Mouse (Mus musculus): ENCODE measurements around the gene Rab7. TPM values are rescaled to one million over a fixed set of nuclear protein-coding genes. Genes with fewer than 3 reads are reported as not detected.
"Not testable (repeated sequence)": the region's sequence is repeated elsewhere in the genome, so short reads cannot be mapped to it uniquely, and the experiment has no call there.

The Rab7 gene
- polyA plus RNA-seq, 1 experiment from 2014 or later = 360 TPM

DNA sequence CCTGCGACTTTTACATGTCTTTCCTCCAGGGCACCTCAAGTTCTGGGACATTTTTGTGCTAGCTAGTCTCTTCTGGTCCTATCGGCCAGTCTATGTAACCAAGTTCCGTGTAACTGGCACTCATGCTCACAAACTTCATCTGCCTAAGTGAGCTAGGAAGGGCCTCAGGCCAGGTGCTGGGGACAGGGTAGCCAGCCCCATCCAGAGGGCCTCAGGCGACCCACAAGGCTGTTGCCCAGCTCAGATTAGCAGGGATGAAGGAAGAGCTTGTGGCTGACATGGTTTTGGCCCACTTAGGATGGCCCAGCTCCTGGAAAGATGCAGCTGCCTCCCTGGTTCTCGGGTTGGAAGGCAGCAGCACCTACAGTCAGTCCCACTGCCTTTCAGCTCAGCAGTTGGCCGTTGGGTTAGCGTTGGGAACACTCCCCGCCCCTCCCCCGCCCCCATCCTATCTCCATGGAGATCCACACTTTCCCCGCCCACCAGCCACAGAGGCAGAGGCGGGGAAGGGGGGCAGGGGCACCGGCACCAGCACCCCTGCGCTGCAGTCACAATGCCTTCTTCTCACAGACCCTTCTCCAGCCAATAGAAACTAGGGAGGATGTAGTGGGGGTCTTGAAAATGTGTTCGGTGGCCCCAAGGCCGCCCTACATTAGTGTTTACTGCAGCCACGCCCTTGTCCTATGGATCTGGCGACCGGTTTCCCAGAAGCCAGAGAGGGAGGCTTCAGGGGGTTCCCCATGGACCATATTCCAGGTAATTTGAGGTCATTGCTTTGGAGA lies 51.1 kb downstream of the Rab7 start:
- H3K27me3 ChIP-seq = no peaks in the 10 kb centered on the region
- peaks cover 28% of the 10 kb centered on the region for H3K4me1 ChIP-seq (replicated peaks)
- no peaks in the 10 kb centered on the region for H3K9me3 ChIP-seq
- peak; percentile 80 for ATAC-seq (ENCODE audit: low FRiP score, low read depth)
- peak overlapping the region; percentile 58 for H3K27ac ChIP-seq (replicated peaks)
- peak overlapping the region; percentile 23; the same call in 1 of the 2 replicates for H3K9ac ChIP-seq
- peak overlapping the region; percentile 28 for H3K4me3 ChIP-seq
- 0 out of 2 replicates have a peak, but pooled peaks cover 1% of the 10 kb centered on the region for H3K36me3 ChIP-seq
- 6% methylated on average over 18 of the region's 18 CpGs for WGBS
- H3K4me2 ChIP-seq = peak overlapping the region; percentile 55

DNA sequence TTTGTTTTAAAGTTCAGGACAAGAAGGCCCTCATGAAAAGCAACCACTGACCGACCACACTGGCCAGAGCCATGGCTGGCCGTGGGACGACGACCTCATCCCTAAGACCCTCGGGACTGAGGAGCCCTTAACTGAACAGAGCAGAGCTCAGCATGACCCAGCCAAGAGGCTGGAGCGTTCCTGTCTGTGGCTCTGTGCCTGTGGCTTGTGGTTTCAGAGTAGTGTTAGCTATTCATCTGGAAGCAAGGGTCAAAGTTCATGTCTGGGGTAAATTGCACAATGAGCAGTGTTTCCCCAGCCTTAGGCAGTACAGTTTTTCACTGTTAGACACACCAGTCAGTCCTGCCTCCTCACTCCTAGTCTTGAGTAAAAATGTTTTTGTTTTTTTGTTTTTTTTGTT lies 52.3 kb downstream of the Rab7 start:
- no peak overlapping the region for H3K9ac ChIP-seq
- H3K27me3 ChIP-seq = no peaks in the 10 kb centered on the region
- H3K36me3 ChIP-seq = no peaks in the 10 kb centered on the region
- no peak overlapping the region for H3K27ac ChIP-seq (replicated peaks)
- H3K4me3 ChIP-seq = no peak overlapping the region
- no peaks in the 10 kb centered on the region for H3K9me3 ChIP-seq
- no peak overlapping the region for H3K4me2 ChIP-seq
- ATAC-seq (ENCODE audit: low FRiP score, low read depth) = no peak
- 6% methylated on average over 6 of the region's 6 CpGs for WGBS
- H3K4me1 ChIP-seq (replicated peaks) = peaks cover 28% of the 10 kb centered on the region

DNA sequence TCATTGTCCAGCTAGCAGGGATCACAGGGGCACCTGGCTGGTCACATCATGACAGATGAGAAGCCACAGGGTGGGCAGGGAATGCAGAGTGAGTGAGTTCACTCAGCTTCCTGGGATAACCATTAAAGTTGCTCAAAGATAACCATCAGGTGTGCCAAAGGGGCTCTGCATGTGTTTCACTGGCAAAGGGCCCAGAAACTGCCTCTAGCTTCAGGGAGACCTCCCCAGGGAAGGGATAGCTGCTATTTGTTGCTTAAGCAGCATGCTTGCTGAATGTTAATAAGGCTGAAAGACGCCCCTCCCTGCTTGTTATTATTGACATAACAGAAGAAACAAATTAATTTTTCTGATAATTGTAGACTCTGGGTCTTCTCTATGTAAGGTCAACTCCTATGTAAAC lies 53.2 kb downstream of the Rab7 start:
- no peaks in the 10 kb centered on the region for H3K9me3 ChIP-seq
- no peaks in the 10 kb centered on the region for H3K36me3 ChIP-seq
- no peak for ATAC-seq (ENCODE audit: low FRiP score, low read depth)
- peaks cover 28% of the 10 kb centered on the region for H3K4me1 ChIP-seq (replicated peaks)
- WGBS = 32% methylated on average over 1 of the region's 1 CpGs
- no peaks in the 10 kb centered on the region for H3K27me3 ChIP-seq
- H3K9ac ChIP-seq = no peak overlapping the region
- no peak overlapping the region for H3K4me2 ChIP-seq
- 0 out of 2 replicates have a peak overlapping the region, but pooled peaks have one; percentile 4 for H3K27ac ChIP-seq (replicated peaks)
- H3K4me3 ChIP-seq = no peak overlapping the region

GRCm38 (mm10) chr6:87991216-87991615 lies 53.9 kb downstream of the Rab7 start:
- Histone ChIP-seq H3K27ac (replicated peaks) (no peak overlapping the region), H3K9me3 (no peaks in the 10 kb centered on the region), H3K27me3 (no peaks in the 10 kb centered on the region), H3K36me3 (no peaks in the 10 kb centered on the region), H3K4me2 (no peak overlapping the region), H3K4me1 (replicated peaks) (peaks cover 28% of the 10 kb centered on the region), H3K9ac (no peak overlapping the region), H3K4me3 (no peak overlapping the region)
- WGBS = 66% methylated on average over 4 of the region's 4 CpGs
- ATAC-seq (ENCODE audit: low FRiP score, low read depth) = no peak

DNA sequence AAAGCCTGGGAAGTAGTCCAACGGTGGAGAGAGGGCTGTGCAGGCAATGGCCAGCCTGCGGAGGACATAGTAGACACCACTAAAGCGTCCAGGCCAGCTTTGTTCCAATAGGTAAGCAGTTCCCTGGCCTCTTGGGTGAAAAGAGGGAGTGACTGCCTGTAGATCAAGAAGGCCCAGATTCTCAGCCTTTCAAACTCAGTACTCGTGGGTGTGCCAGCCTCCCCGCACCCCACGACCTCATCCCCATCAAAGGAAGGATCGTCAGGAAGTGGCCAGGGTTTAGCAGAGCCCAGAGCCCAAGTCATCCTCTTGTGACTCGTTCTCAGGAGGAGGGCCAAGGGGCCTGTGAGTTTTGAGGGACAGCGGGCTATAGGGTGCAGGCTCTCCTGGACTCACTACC lies 62.6 kb downstream of the Rab7 start:
- H3K27me3 ChIP-seq = no peaks in the 10 kb centered on the region
- ATAC-seq (ENCODE audit: low FRiP score, low read depth) = no peak
- H3K4me3 ChIP-seq = peak overlapping the region; percentile 93
- peak overlapping the region; percentile 94; the same call in 1 of the 2 replicates for H3K27ac ChIP-seq (replicated peaks)
- peak overlapping the region; percentile 73 for H3K9ac ChIP-seq
- peak overlapping the region; percentile 71 for H3K4me2 ChIP-seq
- H3K36me3 ChIP-seq = peaks cover 17% of the 10 kb centered on the region
- H3K4me1 ChIP-seq (replicated peaks) = peaks cover 23% of the 10 kb centered on the region
- H3K9me3 ChIP-seq = no peaks in the 10 kb centered on the region
- 74% methylated on average over 9 of the region's 9 CpGs for WGBS

DNA sequence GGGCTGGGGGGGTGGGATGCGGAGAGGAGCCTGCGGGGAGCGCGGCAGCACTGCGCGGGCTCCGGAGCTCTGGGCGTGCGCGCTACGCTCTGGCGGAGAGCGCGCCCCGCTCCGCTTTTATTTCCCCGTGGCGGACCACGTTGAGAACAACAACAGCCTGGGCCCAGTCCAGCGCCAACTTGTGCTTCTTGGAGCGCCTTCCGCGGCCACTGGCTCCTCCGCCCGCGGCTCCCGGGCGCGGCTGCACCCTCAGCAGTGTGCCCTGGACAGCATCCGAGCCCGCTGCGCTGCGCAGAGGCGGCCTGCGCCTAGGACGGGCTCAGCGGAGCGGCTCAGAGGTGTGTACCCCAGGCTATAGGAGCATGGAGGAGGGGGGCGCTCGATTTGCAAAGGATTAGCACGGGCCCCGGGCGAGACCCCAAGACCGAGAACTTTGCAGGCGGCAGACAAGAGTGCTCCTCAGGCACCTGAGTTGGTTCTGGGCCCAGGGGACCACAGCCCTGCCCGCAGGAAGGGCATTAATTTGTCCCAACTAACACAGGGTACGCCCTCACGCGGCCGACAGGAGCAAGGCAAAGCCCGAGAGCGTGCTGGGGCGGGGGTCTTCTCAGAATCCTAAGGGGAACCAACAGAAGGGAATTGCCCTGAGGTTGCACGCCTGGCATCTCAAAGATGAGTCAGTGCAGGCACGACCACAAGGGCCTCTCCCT lies 63.4 kb downstream of the Rab7 start, which contains the start of gene H1fx:
H1fx (minus strand) TSS at position 91 of the 710 bp plus-strand sequence.
- under 1% methylated on average over 49 of the region's 55 CpGs for WGBS
- H3K36me3 ChIP-seq = peaks cover 17% of the 10 kb centered on the region
- peaks cover 23% of the 10 kb centered on the region for H3K4me1 ChIP-seq (replicated peaks)
- peak within 1 kb of the TSS; percentile 94 for H3K27ac ChIP-seq (replicated peaks)
- peak within 1 kb of the TSS; percentile 71 for H3K4me2 ChIP-seq
- H3K9me3 ChIP-seq = no peaks in the 10 kb centered on the region
- no peaks in the 10 kb centered on the region for H3K27me3 ChIP-seq
- peak within 1 kb of the TSS; percentile 93 for H3K4me3 ChIP-seq
- peak; percentile 84 for ATAC-seq (ENCODE audit: low FRiP score, low read depth)
- H3K9ac ChIP-seq = peak within 1 kb of the TSS; percentile 73

DNA sequence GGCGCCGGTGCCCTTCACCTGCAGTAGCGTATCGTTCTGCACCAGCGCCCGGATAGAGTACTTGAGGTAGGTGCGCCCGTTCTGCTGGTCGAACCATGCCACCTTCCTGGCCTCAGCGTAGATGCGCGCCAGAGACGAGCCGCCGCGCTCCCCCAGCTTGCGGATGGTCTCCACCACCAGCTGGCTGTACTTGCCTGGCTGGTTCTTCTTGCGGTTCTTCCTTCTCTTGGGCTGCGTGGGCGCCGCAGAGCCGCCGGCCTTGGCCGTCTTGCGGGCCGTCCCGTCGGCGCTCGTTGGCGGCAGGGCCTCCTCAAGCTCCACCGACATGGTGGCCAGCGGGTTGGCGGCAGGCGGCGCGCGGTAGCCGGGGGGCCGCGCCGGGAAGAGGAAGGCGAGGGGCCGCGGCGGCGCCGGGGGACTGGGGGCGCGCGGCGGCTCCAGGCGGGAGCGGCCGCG lies 64.0 kb downstream of the Rab7 start:
- peak; percentile 46 for ATAC-seq (ENCODE audit: low FRiP score, low read depth)
- Histone ChIP-seq H3K9me3 (no peaks in the 10 kb centered on the region), H3K4me3 (peak overlapping the region; percentile 93), H3K27me3 (no peaks in the 10 kb centered on the region), H3K4me1 (replicated peaks) (peaks cover 23% of the 10 kb centered on the region), H3K36me3 (peaks cover 17% of the 10 kb centered on the region), H3K27ac (replicated peaks) (peak overlapping the region; percentile 94), H3K4me2 (peak overlapping the region; percentile 71), H3K9ac (peak overlapping the region; percentile 73)
- WGBS = 0% methylated on average over 55 of the region's 56 CpGs

- H3K36me3 ChIP-seq = peaks cover 17% of the 10 kb centered on the region
- peak overlapping the region; percentile 93 for H3K4me3 ChIP-seq
- no peaks in the 10 kb centered on the region for H3K9me3 ChIP-seq
- ATAC-seq (ENCODE audit: low FRiP score, low read depth) = peak; percentile 86
- WGBS = under 1% methylated on average over 62 of the region's 66 CpGs
- H3K27ac ChIP-seq (replicated peaks) = peak overlapping the region; percentile 94
- peak overlapping the region; percentile 73 for H3K9ac ChIP-seq
- H3K4me2 ChIP-seq = peak overlapping the region; percentile 71
- H3K27me3 ChIP-seq = no peaks in the 10 kb centered on the region
- peaks cover 23% of the 10 kb centered on the region for H3K4me1 ChIP-seq (replicated peaks)
These were observed 64.6 kb downstream of the Rab7 start for GRCm38 (mm10) chr6:87980374-87981029.

DNA sequence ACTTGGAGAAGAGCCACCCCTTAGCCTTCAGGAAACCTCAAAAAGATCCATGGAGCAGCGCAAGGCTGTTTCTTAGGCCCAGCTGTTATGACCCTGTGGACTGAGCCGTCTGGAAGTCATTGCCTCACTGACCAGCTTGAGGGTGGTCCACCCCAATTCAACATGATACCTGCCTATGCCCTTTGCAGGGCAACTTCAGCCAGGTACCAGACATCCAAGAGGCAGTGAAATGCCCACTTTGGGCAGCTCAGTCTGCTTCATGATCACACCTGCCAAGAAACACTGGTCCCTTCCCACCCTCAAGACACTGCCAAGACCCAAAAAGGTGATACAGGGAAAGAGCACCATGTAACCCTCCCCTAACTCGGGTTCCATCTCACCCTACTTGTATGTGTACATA lies 65.3 kb downstream of the Rab7 start:
- no peaks in the 10 kb centered on the region for H3K9me3 ChIP-seq
- ATAC-seq (ENCODE audit: low FRiP score, low read depth) = no peak
- WGBS = 70% methylated on average over 3 of the region's 3 CpGs
- peaks cover 12% of the 10 kb centered on the region for H3K36me3 ChIP-seq
- H3K27ac ChIP-seq (replicated peaks) = peak overlapping the region; percentile 94; the same call in 1 of the 2 replicates
- peak overlapping the region; percentile 71 for H3K4me2 ChIP-seq
- peaks cover 23% of the 10 kb centered on the region for H3K4me1 ChIP-seq (replicated peaks)
- H3K4me3 ChIP-seq = peak overlapping the region; percentile 93
- no peaks in the 10 kb centered on the region for H3K27me3 ChIP-seq
- H3K9ac ChIP-seq = no peak overlapping the region

DNA sequence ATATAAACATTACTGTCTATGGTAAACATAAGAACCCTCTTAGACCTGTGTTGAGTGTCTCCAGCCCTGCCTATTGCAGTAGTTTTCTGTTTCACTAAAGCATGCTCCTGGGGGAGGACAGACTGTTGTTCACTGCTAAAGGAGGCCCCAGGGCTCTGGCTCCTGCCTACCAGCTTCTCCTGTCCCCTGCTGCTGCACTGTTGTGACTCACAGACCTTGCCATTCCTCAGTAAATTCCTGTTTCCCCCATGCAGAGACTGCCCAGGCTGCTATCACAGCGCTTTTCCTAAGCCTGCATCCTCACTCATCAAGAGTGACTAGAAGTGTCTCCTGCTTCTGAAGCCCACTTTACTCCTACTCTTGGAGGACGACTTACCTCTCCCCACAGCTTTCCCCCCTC lies 75.0 kb downstream of the Rab7 start:
- no peaks in the 10 kb centered on the region for H3K4me1 ChIP-seq (replicated peaks)
- H3K4me2 ChIP-seq = no peak overlapping the region
- ATAC-seq (ENCODE audit: low FRiP score, low read depth) = no peak
- no peak overlapping the region for H3K4me3 ChIP-seq
- H3K9me3 ChIP-seq = no peaks in the 10 kb centered on the region
- 29% methylated on average over 2 of the region's 2 CpGs for WGBS
- H3K27ac ChIP-seq (replicated peaks) = no peak overlapping the region
- H3K27me3 ChIP-seq = no peaks in the 10 kb centered on the region
- no peak overlapping the region for H3K9ac ChIP-seq
- H3K36me3 ChIP-seq = no peaks in the 10 kb centered on the region

DNA sequence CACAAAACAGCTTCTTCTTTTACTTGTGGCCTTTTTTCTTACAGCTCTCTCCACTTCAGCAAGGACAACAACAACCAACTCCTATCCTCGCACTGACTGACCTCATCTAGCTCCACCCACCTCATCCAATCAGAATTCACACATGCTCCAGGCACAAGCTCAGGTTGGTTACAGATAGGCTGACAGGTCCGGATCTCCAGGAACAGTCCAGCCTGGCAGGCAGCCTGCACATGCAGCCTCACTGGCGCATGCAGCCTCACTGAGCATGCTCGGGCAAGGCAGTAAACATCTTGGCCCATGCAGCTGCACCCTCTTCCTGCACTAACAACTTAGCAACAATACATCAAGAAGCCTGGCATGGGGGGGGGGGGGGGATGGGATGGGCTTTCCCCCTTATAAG lies 82.6 kb downstream of the Rab7 start:
- H3K36me3 ChIP-seq; H3K4me2 ChIP-seq; ATAC-seq (ENCODE audit: low FRiP score, low read depth); H3K4me1 ChIP-seq (replicated peaks); H3K27me3 ChIP-seq; H3K27ac ChIP-seq (replicated peaks); H3K9ac ChIP-seq; H3K9me3 ChIP-seq; H3K4me3 ChIP-seq: not testable (repeated sequence)
- WGBS = 67% methylated on average over 4 of the region's 4 CpGs
